Mouse (Mus musculus) layer of hippocampus, postnatal 14 days (tissue): ENCODE results near the gene Emid1. TPM values are rescaled to one million over a fixed set of nuclear protein-coding genes. Genes with fewer than 3 reads are reported as not detected.
"Not testable (repeated sequence)": the region's sequence is repeated elsewhere in the genome, so short reads cannot be mapped to it uniquely, and the experiment has no call there.

Experiments used
- DNase-seq, 2 experiments: peaks; one replicate each; pipeline ENCODE4 v3.0.0; 2021 to 2022; ENCODE audit warnings: low spot score in 2 of 2, mixed read lengths in 1 of 2
- total RNA-seq, 2 experiments: library from RNA; stranded (reverse); gene quantifications; 2 replicates each; pipeline ENCODE4 v1.2.3; 2021

Gene Emid1
- total RNA-seq, 2 experiments from 2014 or later, result 26.1 to 30.4 TPM

- DNase-seq, result no peak
Measured at GRCm38 (mm10) chr11:5109441-5109840, 42.6 kb downstream of the Emid1 start.

GRCm38 (mm10) chr11:5103986-5104509 is 48.0 kb downstream of the Emid1 start:
- DNase-seq, result no peak

GRCm38 (mm10) chr11:5102384-5102783 is 49.7 kb downstream of the Emid1 start:
- no peak for DNase-seq

- DNase-seq, result no peak
Measured at GRCm38 (mm10) chr11:5101641-5102040, 50.4 kb downstream of the Emid1 start.

GRCm38 (mm10) chr11:5100801-5101200 is 51.3 kb downstream of the Emid1 start:
- no peak for DNase-seq

- no peak for DNase-seq
Measured at GRCm38 (mm10) chr11:5100283-5100682, 51.8 kb downstream of the Emid1 start.

- DNase-seq, result peak; percentile 72 to 83
Measured at GRCm38 (mm10) chr11:5099576-5100183, 52.4 kb downstream of the Emid1 start.

GRCm38 (mm10) chr11:5098736-5099542 is 53.1 kb downstream of the Emid1 start, which contains the start of the genes Rhbdd3 and Ewsr1:
Rhbdd3 (plus strand) TSS chr11:5098926.
Ewsr1 (minus strand) TSS chr11:5099266.
- DNase-seq, result peak; percentile 98 to 100

GRCm38 (mm10) chr11:5098035-5098735 is 53.9 kb downstream of the Emid1 start:
- peak; percentile 37 to 50 for DNase-seq

GRCm38 (mm10) chr11:5096480-5097020 is 55.5 kb downstream of the Emid1 start:
- no peak for DNase-seq

- no peak for DNase-seq
Measured at GRCm38 (mm10) chr11:5095877-5096276, 56.2 kb downstream of the Emid1 start.

GRCm38 (mm10) chr11:5091706-5092105 is 60.4 kb downstream of the Emid1 start:
- DNase-seq, result no peak

- no peak for DNase-seq
Measured at GRCm38 (mm10) chr11:5089147-5089546, 62.9 kb downstream of the Emid1 start.

GRCm38 (mm10) chr11:5076843-5077242 is 75.2 kb downstream of the Emid1 start:
- DNase-seq, result not testable (repeated sequence)

- no peak for DNase-seq
Measured at GRCm38 (mm10) chr11:5075760-5076159, 76.3 kb downstream of the Emid1 start.

- DNase-seq, result no peak
Measured at GRCm38 (mm10) chr11:5074882-5075281, 77.2 kb downstream of the Emid1 start.

GRCm38 (mm10) chr11:5068126-5068971 is 83.7 kb downstream of the Emid1 start:
- no peak for DNase-seq

GRCm38 (mm10) chr11:5067063-5067462 is 85.0 kb downstream of the Emid1 start:
- no peak for DNase-seq

GRCm38 (mm10) chr11:5065056-5065821 is 86.8 kb downstream of the Emid1 start, which contains the start of gene Gas2l1:
Gas2l1 (minus strand) TSS chr11:5065327.
- DNase-seq, result peak; percentile 84 to 87
